Mouse (Mus musculus) stomach, embryonic 14.5 days (tissue): ENCODE measurements around the gene Mfap5. TPM values are rescaled to one million over a fixed set of nuclear protein-coding genes. Genes with fewer than 3 reads are reported as not detected.

Source experiments
- ATAC-seq: fragments of 200-750 bp; cut with Nextera tagmentation; 2 replicates; pipeline ENCODE4 v1.8.0; 2017; ENCODE audit warnings: low read depth, moderate TSS enrichment; ENCODE audit not compliant: insufficient number of reproducible peaks, insufficient read depth, low FRiP score
- H3K27ac ChIP-seq: fragments of 300-500 bp; sonication (generic); 2 replicates; pipeline ENCODE4 v1.5.1; 2014; ENCODE audit warnings: mild to moderate bottlenecking, low read length, moderate library complexity, mixed read lengths
- H3K27me3 ChIP-seq: fragments of 300-500 bp; sonication (generic); 2 replicates; pipeline ENCODE4 v1.6.1; 2014; ENCODE audit warnings: low read length, control low read depth, mixed read lengths; ENCODE audit not compliant: control insufficient read depth, insufficient read depth
- H3K36me3 ChIP-seq: fragments of 300-500 bp; sonication (generic); 2 replicates; pipeline ENCODE4 v1.6.1; 2014; ENCODE audit warnings: mild to moderate bottlenecking, control low read depth, low read length, moderate library complexity, mixed read lengths; ENCODE audit not compliant: control insufficient read depth, insufficient read depth
- H3K4me1 ChIP-seq: fragments of 300-500 bp; sonication (generic); 2 replicates; pipeline ENCODE4 v1.6.1; 2014; ENCODE audit warnings: low read length, control low read depth, mixed read lengths; ENCODE audit not compliant: control insufficient read depth, insufficient read depth
- H3K4me2 ChIP-seq: fragments of 300-500 bp; sonication (generic); replicated peaks from 2 replicates; pipeline ENCODE4 v1.6.1; 2014; ENCODE audit warnings: low read depth, low read length, control low read depth
- H3K4me3 ChIP-seq: fragments of 300-500 bp; sonication (generic); 2 replicates; pipeline ENCODE4 v1.5.1; 2014; ENCODE audit warnings: low read depth, low read length, control low read depth
- H3K9ac ChIP-seq: fragments of 300-500 bp; sonication (generic); replicated peaks from 2 replicates; pipeline ENCODE4 v1.6.1; 2014; ENCODE audit warnings: low read depth, mild to moderate bottlenecking, control low read depth, low read length, moderate library complexity, mixed read lengths
- H3K9me3 ChIP-seq: fragments of 300-500 bp; sonication (generic); 2 replicates; pipeline ENCODE4 v1.6.1; 2016; ENCODE audit warnings: low read depth, low read length, control low read depth; ENCODE audit not compliant: control insufficient read depth
- WGBS: fragments of 180-500 bp; shearing (Covaris S2); extraction: QIAGEN DNeasy Blood & Tissue Kit; methylation state at CpG from one replicate; pipeline ENCODE4 v1.1.7; 2014; 5-methylcytosine and 5-hydroxymethylcytosine counted together
- polyA plus RNA-seq: library from polyadenylated mRNA; unstranded; fragments of >200 nt; fragmentation: Nextera tagmentation; extraction: Ambion mirVana; gene quantifications from 2 replicates; pipeline ENCODE4 v1.2.1, GENCODE M21; 2014

Mfap5 gene
- polyA plus RNA-seq, 1 experiment from 2014 or later: 20.5 TPM

DNA sequence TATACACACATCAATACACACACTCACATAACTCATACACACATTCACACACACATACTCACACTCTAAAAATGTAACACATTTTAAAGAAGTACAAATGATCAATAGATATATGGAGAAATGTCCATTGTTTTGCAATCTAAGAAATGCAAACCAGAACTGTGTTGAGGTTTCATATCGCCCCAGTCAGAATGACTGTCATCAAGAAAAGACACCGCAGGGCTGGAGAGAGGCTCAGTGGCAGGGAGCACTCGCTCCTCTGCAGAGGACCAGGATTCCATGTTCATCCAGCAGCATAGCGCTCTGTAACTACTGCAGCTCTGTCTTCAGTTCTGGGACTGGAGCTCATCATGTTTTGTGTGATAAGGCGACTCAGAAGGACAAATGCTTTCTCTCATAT, 37.9 kb downstream of the Mfap5 start:
- 79% methylated on average over 5 of the region's 5 CpGs for WGBS
- H3K9ac ChIP-seq: no peak overlapping the region
- H3K4me2 ChIP-seq: no peak overlapping the region
- H3K27me3 ChIP-seq: no peaks in the 10 kb centered on the region
- no peaks in the 10 kb centered on the region for H3K4me1 ChIP-seq
- no peak overlapping the region for H3K27ac ChIP-seq
- no peak for ATAC-seq
- no peaks in the 10 kb centered on the region for H3K36me3 ChIP-seq
- H3K4me3 ChIP-seq: no peak overlapping the region
- no peaks in the 10 kb centered on the region for H3K9me3 ChIP-seq

DNA sequence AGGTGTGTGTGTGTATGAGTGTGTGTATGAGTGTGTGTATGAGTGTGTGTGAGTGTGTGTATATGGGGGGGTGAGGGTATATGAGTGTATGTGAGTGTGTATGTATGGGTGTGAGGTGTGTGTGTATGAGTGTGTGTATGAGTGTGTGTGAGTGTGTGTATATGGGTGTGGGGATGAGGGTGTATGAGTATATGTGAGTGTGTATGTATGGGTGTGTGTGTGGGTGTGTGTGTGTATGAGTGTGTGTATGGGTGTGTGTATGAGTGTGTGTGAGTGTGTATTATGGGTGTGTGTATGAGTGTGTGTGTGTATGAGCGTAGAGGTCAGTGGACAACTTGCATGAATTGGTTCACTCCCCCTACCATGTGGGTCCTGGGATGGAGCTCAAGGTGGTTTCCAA, 39.0 kb downstream of the Mfap5 start:
- Histone ChIP-seq H3K9me3 (no peaks in the 10 kb centered on the region), H3K4me3 (no peak overlapping the region), H3K4me1 (no peaks in the 10 kb centered on the region), H3K36me3 (no peaks in the 10 kb centered on the region), H3K27me3 (no peaks in the 10 kb centered on the region), H3K27ac (no peak overlapping the region), H3K9ac (no peak overlapping the region), H3K4me2 (no peak overlapping the region)
- peak; percentile 42; the same call in 1 of the 2 replicates for ATAC-seq
- WGBS: 95% methylated on average over 1 of the region's 1 CpGs

GRCm38 (mm10) chr6:122545289-122545882, 39.7 kb downstream of the Mfap5 start:
- H3K4me2 ChIP-seq: no peak overlapping the region
- H3K4me1 ChIP-seq: no peaks in the 10 kb centered on the region
- ATAC-seq: no peak
- no peaks in the 10 kb centered on the region for H3K27me3 ChIP-seq
- H3K36me3 ChIP-seq: no peaks in the 10 kb centered on the region
- H3K9ac ChIP-seq: no peak overlapping the region
- WGBS: 70% methylated on average over 9 of the region's 9 CpGs
- H3K27ac ChIP-seq: no peak overlapping the region
- H3K9me3 ChIP-seq: no peaks in the 10 kb centered on the region
- H3K4me3 ChIP-seq: no peak overlapping the region

GRCm38 (mm10) chr6:122545948-122546347, 40.3 kb downstream of the Mfap5 start:
- no peak overlapping the region for H3K9ac ChIP-seq
- H3K4me2 ChIP-seq: no peak overlapping the region
- H3K27me3 ChIP-seq: no peaks in the 10 kb centered on the region
- 82% methylated on average over 10 of the region's 10 CpGs for WGBS
- no peaks in the 10 kb centered on the region for H3K9me3 ChIP-seq
- no peak overlapping the region for H3K4me3 ChIP-seq
- H3K27ac ChIP-seq: no peak overlapping the region
- H3K36me3 ChIP-seq: no peaks in the 10 kb centered on the region
- ATAC-seq: no peak
- H3K4me1 ChIP-seq: no peaks in the 10 kb centered on the region

- no peak for ATAC-seq
These were observed 48.0 kb downstream of the Mfap5 start, which contains the start of gene Aicda for GRCm38 (mm10) chr6:122553606-122554005. Gene Aicda (plus strand): TSS chr6:122553801.

DNA sequence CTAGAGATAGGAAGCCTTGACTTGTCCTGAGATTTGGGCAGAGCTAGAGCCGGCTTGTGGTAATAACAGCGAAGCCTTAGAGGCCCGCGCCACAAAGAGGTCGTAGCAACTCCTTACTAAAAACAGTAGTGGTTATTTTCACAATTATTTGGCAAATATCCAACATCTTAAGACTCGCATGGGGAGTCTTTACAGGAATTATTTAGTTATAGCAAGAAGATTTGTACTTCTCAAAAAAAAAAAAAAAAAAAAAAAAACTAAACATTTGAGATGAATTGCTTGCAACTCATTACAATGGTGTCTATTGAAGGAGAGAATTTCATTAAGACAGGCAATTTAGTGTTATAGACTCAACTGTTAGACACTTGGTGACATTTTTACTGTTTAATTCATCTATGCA, 48.5 kb downstream of the Mfap5 start:
- H3K36me3 ChIP-seq: no peaks in the 10 kb centered on the region
- no peaks in the 10 kb centered on the region for H3K4me1 ChIP-seq
- no peak overlapping the region for H3K4me3 ChIP-seq
- H3K27ac ChIP-seq: no peak overlapping the region
- H3K9ac ChIP-seq: no peak overlapping the region
- H3K27me3 ChIP-seq: no peaks in the 10 kb centered on the region
- WGBS: 64% methylated on average over 6 of the region's 6 CpGs
- no peak for ATAC-seq
- H3K9me3 ChIP-seq: no peaks in the 10 kb centered on the region
- H3K4me2 ChIP-seq: no peak overlapping the region

More at GRCm38 (mm10) chr6:122553606-122554005, 48.0 kb downstream of the Mfap5 start, which contains the start of gene Aicda:
- Histone ChIP-seq H3K9ac (no peak within 1 kb of the TSS), H3K9me3 (no peaks in the 10 kb centered on the region), H3K4me3 (no peak within 1 kb of the TSS), H3K4me1 (no peaks in the 10 kb centered on the region), H3K4me2 (no peak within 1 kb of the TSS), H3K27me3 (no peaks in the 10 kb centered on the region), H3K36me3 (no peaks in the 10 kb centered on the region), H3K27ac (no peak within 1 kb of the TSS)
- 58% methylated on average over 9 of the region's 9 CpGs for WGBS

- Histone ChIP-seq H3K4me1 (no peaks in the 10 kb centered on the region), H3K9me3 (no peaks in the 10 kb centered on the region), H3K36me3 (no peaks in the 10 kb centered on the region), H3K9ac (no peak overlapping the region), H3K4me3 (no peak overlapping the region), H3K27me3 (no peaks in the 10 kb centered on the region), H3K4me2 (no peak overlapping the region), H3K27ac (no peak overlapping the region)
- WGBS: 25% methylated on average over 7 of the region's 7 CpGs
- no peak for ATAC-seq
These were observed 49.6 kb downstream of the Mfap5 start for GRCm38 (mm10) chr6:122555266-122555665.

- Histone ChIP-seq H3K4me3 (no peak overlapping the region), H3K27ac (no peak overlapping the region), H3K36me3 (no peaks in the 10 kb centered on the region), H3K4me1 (no peaks in the 10 kb centered on the region), H3K27me3 (no peaks in the 10 kb centered on the region), H3K4me2 (0 out of 2 replicates have a peak overlapping the region, but pooled peaks have one; percentile 10), H3K9ac (no peak overlapping the region), H3K9me3 (no peaks in the 10 kb centered on the region)
- no peak for ATAC-seq
- 24% methylated on average over 15 of the region's 15 CpGs for WGBS
These were observed 51.4 kb downstream of the Mfap5 start for GRCm38 (mm10) chr6:122556959-122557561.
